Mouse (Mus musculus): Measurements from ENCODE around the gene Rnaset2b. TPM values are rescaled to one million over a fixed set of nuclear protein-coding genes. Genes with fewer than 3 reads are reported as not detected.
"Not testable (repeated sequence)": the region's sequence is repeated elsewhere in the genome, so short reads cannot be mapped to it uniquely, and the experiment has no call there.

Rnaset2b gene
- total and polyA plus RNA-seq, 2 experiments from 2014 or later, result 21.9 to 79.6 TPM

- not testable (repeated sequence) for DNase-seq (ENCODE audit: low spot score); H3K27me3 ChIP-seq (ENCODE audit: insufficient read depth, low read length); H3K4me2 ChIP-seq (ENCODE audit: low read depth, low read length, poor library complexity, severe bottlenecking); H3K27ac ChIP-seq (ENCODE audit: low read depth, low read length); H3K4me1 ChIP-seq (ENCODE audit: insufficient read depth, low read length); H3K36me3 ChIP-seq (ENCODE audit: insufficient read depth, low read length); H3K4me3 ChIP-seq (ENCODE audit: low read depth, low read length); ATAC-seq (ENCODE audit: low FRiP score); H3K9me3 ChIP-seq (ENCODE audit: low read length); H3K9ac ChIP-seq (replicated peaks; ENCODE audit: low read length, poor library complexity, severe bottlenecking)
- no CpG with 5 or more reads among the region's 7 CpGs for WGBS
Measured at GRCm38 (mm10) chr17:6997778-6998490, 27.5 kb downstream of the Rnaset2b start.

- H3K27me3 ChIP-seq (ENCODE audit: insufficient read depth, low read length); H3K36me3 ChIP-seq (ENCODE audit: insufficient read depth, low read length); ATAC-seq (ENCODE audit: low FRiP score); H3K4me3 ChIP-seq (ENCODE audit: low read depth, low read length); H3K4me2 ChIP-seq (ENCODE audit: low read depth, low read length, poor library complexity, severe bottlenecking); H3K4me1 ChIP-seq (ENCODE audit: insufficient read depth, low read length); DNase-seq (ENCODE audit: low spot score); H3K27ac ChIP-seq (ENCODE audit: low read depth, low read length); H3K9ac ChIP-seq (replicated peaks; ENCODE audit: low read length, poor library complexity, severe bottlenecking); H3K9me3 ChIP-seq (ENCODE audit: low read length): not testable (repeated sequence)
- WGBS, result 81% methylated on average over 8 of the region's 12 CpGs
Measured at GRCm38 (mm10) chr17:7001790-7002585, 31.6 kb downstream of the Rnaset2b start.

- H3K9ac ChIP-seq (replicated peaks; ENCODE audit: low read length, poor library complexity, severe bottlenecking); DNase-seq (ENCODE audit: low spot score); H3K9me3 ChIP-seq (ENCODE audit: low read length); H3K4me1 ChIP-seq (ENCODE audit: insufficient read depth, low read length); H3K36me3 ChIP-seq (ENCODE audit: insufficient read depth, low read length); H3K4me2 ChIP-seq (ENCODE audit: low read depth, low read length, poor library complexity, severe bottlenecking); ATAC-seq (ENCODE audit: low FRiP score); H3K27ac ChIP-seq (ENCODE audit: low read depth, low read length); H3K27me3 ChIP-seq (ENCODE audit: insufficient read depth, low read length); H3K4me3 ChIP-seq (ENCODE audit: low read depth, low read length): not testable (repeated sequence)
- no CpG with 5 or more reads among the region's 3 CpGs for WGBS
Measured at GRCm38 (mm10) chr17:7003392-7003791, 33.0 kb downstream of the Rnaset2b start.

- not testable (repeated sequence) for H3K4me2 ChIP-seq (ENCODE audit: low read depth, low read length, poor library complexity, severe bottlenecking); ATAC-seq (ENCODE audit: low FRiP score); H3K27me3 ChIP-seq (ENCODE audit: insufficient read depth, low read length); H3K36me3 ChIP-seq (ENCODE audit: insufficient read depth, low read length); H3K4me3 ChIP-seq (ENCODE audit: low read depth, low read length); H3K9ac ChIP-seq (replicated peaks; ENCODE audit: low read length, poor library complexity, severe bottlenecking); DNase-seq (ENCODE audit: low spot score); H3K27ac ChIP-seq (ENCODE audit: low read depth, low read length); H3K9me3 ChIP-seq (ENCODE audit: low read length); H3K4me1 ChIP-seq (ENCODE audit: insufficient read depth, low read length)
- WGBS, result 32% methylated on average over 2 of the region's 4 CpGs
Measured at GRCm38 (mm10) chr17:7005646-7006045, 35.2 kb downstream of the Rnaset2b start.

- H3K27me3 ChIP-seq (ENCODE audit: insufficient read depth, low read length); H3K36me3 ChIP-seq (ENCODE audit: insufficient read depth, low read length); H3K4me1 ChIP-seq (ENCODE audit: insufficient read depth, low read length); H3K4me2 ChIP-seq (ENCODE audit: low read depth, low read length, poor library complexity, severe bottlenecking); ATAC-seq (ENCODE audit: low FRiP score); H3K9me3 ChIP-seq (ENCODE audit: low read length); DNase-seq (ENCODE audit: low spot score); H3K9ac ChIP-seq (replicated peaks; ENCODE audit: low read length, poor library complexity, severe bottlenecking); H3K27ac ChIP-seq (ENCODE audit: low read depth, low read length); H3K4me3 ChIP-seq (ENCODE audit: low read depth, low read length): not testable (repeated sequence)
Measured at GRCm38 (mm10) chr17:7008885-7009284, 38.5 kb downstream of the Rnaset2b start.

- not testable (repeated sequence) for H3K9ac ChIP-seq (replicated peaks; ENCODE audit: low read length, poor library complexity, severe bottlenecking); H3K36me3 ChIP-seq (ENCODE audit: insufficient read depth, low read length); H3K9me3 ChIP-seq (ENCODE audit: low read length); H3K4me2 ChIP-seq (ENCODE audit: low read depth, low read length, poor library complexity, severe bottlenecking); H3K4me3 ChIP-seq (ENCODE audit: low read depth, low read length); H3K27ac ChIP-seq (ENCODE audit: low read depth, low read length); ATAC-seq (ENCODE audit: low FRiP score); H3K27me3 ChIP-seq (ENCODE audit: insufficient read depth, low read length); H3K4me1 ChIP-seq (ENCODE audit: insufficient read depth, low read length); DNase-seq (ENCODE audit: low spot score)
- no CpG with 5 or more reads among the region's 7 CpGs for WGBS
Measured at GRCm38 (mm10) chr17:7009440-7009839, 39.0 kb downstream of the Rnaset2b start.

- H3K4me2 ChIP-seq (ENCODE audit: low read depth, low read length, poor library complexity, severe bottlenecking); ATAC-seq (ENCODE audit: low FRiP score); DNase-seq (ENCODE audit: low spot score); H3K4me3 ChIP-seq (ENCODE audit: low read depth, low read length); H3K36me3 ChIP-seq (ENCODE audit: insufficient read depth, low read length); H3K4me1 ChIP-seq (ENCODE audit: insufficient read depth, low read length); H3K27ac ChIP-seq (ENCODE audit: low read depth, low read length); H3K9ac ChIP-seq (replicated peaks; ENCODE audit: low read length, poor library complexity, severe bottlenecking); H3K27me3 ChIP-seq (ENCODE audit: insufficient read depth, low read length); H3K9me3 ChIP-seq (ENCODE audit: low read length): not testable (repeated sequence)
- WGBS, result 78% methylated on average over 4 of the region's 9 CpGs
Measured at GRCm38 (mm10) chr17:7009901-7010300, 39.5 kb downstream of the Rnaset2b start.

GRCm38 (mm10) chr17:7014190-7014589 lies 43.8 kb downstream of the Rnaset2b start:
- not testable (repeated sequence) for H3K4me1 ChIP-seq (ENCODE audit: insufficient read depth, low read length); ATAC-seq (ENCODE audit: low FRiP score); H3K4me2 ChIP-seq (ENCODE audit: low read depth, low read length, poor library complexity, severe bottlenecking); DNase-seq (ENCODE audit: low spot score); H3K27me3 ChIP-seq (ENCODE audit: insufficient read depth, low read length); H3K4me3 ChIP-seq (ENCODE audit: low read depth, low read length); H3K27ac ChIP-seq (ENCODE audit: low read depth, low read length); H3K9ac ChIP-seq (replicated peaks; ENCODE audit: low read length, poor library complexity, severe bottlenecking); H3K36me3 ChIP-seq (ENCODE audit: insufficient read depth, low read length); H3K9me3 ChIP-seq (ENCODE audit: low read length)
- no CpG with 5 or more reads among the region's 1 CpGs for WGBS

- not testable (repeated sequence) for H3K4me3 ChIP-seq (ENCODE audit: low read depth, low read length); H3K4me2 ChIP-seq (ENCODE audit: low read depth, low read length, poor library complexity, severe bottlenecking); H3K36me3 ChIP-seq (ENCODE audit: insufficient read depth, low read length); H3K4me1 ChIP-seq (ENCODE audit: insufficient read depth, low read length); H3K9me3 ChIP-seq (ENCODE audit: low read length); H3K27ac ChIP-seq (ENCODE audit: low read depth, low read length); DNase-seq (ENCODE audit: low spot score); H3K27me3 ChIP-seq (ENCODE audit: insufficient read depth, low read length); H3K9ac ChIP-seq (replicated peaks; ENCODE audit: low read length, poor library complexity, severe bottlenecking)
- ATAC-seq (ENCODE audit: low FRiP score), result peak; percentile 69
- WGBS, result 2% methylated on average over 6 of the region's 14 CpGs
Measured at GRCm38 (mm10) chr17:7025257-7025656, 54.8 kb downstream of the Rnaset2b start, which contains the start of gene Gm1604a. Gene Gm1604a (plus strand): TSS chr17:7025568.
